Mouse (Mus musculus) megakaryocyte-erythroid progenitor cell, adult 5-6 weeks (primary cell): ENCODE data around the gene Zdhhc18. TPM values are rescaled to one million over a fixed set of nuclear protein-coding genes. Genes with fewer than 3 reads are reported as not detected.
"Not testable (repeated sequence)": the region's sequence is repeated elsewhere in the genome, so short reads cannot be mapped to it uniquely, and the experiment has no call there.

Experiments
- ATAC-seq: replicated peaks from 2 replicates; pipeline ENCODE4 v1.8.0; 2016; ENCODE audit warnings: mild to moderate bottlenecking, inconsistent platforms; ENCODE audit not compliant: severe bottlenecking, poor library complexity, low FRiP score, low TSS enrichment
- total RNA-seq, 2 experiments: library from RNA; stranded (forward) in 1 of 2; stranded (reverse) in 1 of 2; fragments of 200-1000, 215-1000 nt in 1 of 2; fragments of >200 nt in 1 of 2; fragmentation: Nextera tagmentation in 1 of 2; gene quantifications; 2 replicates each; pipeline ENCODE4 v1.2.3; 2014 to 2017

Zdhhc18 gene
- total RNA-seq, 2 experiments from 2014 or later, result 8.1 to 24.1 TPM

DNA sequence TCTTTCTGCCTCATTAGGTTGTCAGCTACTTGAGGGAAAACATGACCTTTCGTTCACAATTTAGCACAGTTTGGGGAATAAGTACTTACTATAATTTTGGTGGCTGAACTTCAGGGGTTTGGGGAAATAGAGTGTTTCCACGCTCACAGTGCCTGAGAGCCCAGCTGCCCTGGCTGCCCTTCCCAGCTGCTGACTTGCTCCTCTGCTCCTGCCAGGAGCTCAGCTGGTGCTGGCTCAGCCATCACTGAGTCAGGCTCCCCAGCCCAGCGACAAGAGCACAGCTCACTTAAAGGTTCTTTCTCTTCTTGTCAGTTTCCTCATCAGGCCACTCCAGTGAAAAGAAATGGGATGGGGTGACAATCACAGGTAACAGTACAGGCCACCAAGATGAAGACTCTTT lies 18.6 kb upstream of the Zdhhc18 start:
- no peak for ATAC-seq

DNA sequence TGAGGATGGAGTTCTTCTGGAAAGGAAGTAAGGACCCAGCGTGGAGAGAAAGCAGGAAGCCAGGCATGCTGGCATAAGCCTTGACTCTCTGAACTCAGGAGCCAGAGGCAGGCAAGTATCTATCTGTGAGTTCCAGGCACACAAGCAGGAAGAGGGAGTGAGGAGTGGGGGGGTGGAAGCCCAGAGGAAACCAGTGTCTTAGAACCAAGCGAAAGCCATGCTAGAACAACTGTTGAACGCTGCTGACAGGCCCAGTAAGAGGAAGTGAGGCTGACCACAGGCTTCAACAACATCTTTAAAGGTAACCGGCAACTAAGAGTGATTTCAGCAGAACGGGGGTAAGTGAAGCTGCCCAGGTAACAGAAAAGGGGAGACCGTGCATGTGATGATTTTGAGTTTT lies 16.2 kb upstream of the Zdhhc18 start:
- no peak for ATAC-seq

DNA sequence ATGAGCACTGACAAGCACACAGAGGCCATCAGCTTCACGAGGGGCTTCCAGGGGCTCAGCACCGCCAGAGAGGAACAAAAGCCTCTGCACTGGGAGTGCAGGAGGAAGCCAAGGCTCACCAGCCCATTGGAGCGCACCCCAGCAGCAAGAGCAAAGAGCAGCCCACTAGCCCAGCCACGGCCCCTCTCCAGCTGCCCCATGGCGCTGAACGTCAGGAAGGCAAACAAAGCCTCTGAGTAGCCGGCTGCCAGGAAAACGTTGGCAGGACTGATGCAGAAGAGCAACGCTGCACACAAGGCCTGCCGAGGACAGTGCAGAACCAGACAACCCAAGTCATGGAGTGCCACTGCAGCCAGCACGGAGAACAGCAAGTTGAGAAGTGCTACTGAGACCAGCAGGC lies 15.2 kb upstream of the Zdhhc18 start:
- ATAC-seq, result no peak

DNA sequence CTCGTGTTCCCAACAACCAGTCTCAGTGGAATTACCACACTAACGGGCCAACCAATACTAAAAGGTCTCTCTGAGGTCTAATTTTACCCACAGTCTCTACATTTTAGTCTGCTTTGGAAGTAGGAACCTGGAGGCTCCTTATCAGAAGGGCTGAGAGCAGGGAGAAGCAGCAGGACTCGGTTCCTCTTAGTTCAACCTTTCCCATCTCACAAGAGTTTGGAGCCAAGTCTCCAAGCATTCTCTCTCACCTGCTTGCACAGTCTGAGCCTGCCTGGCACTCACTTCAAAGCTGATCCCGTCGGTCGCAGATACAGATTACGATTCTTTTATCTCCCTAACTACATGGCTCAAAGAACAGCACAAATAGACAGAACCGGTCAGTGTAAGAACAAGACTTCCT lies 13.0 kb upstream of the Zdhhc18 start:
- no peak for ATAC-seq

DNA sequence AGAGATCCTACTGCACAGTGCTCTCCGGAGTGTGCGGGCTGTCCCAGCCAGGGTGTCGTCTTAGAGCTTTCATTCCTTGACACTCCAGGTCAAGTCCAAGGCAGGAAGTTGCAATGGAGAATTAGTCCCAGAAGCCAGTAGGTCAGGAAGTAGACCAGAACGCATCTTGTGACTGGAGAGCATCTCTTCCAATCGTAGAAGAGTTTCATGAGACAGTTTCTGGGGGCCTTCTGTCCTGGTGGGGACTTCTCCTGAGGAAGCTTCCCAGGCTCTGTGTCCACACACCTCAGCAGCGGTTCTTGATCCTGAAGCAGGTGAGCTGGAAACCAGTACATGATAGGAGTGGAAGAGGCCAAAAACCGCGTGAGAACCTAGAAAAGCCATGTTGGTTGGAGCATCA lies 12.5 kb upstream of the Zdhhc18 start:
- ATAC-seq, result no peak

DNA sequence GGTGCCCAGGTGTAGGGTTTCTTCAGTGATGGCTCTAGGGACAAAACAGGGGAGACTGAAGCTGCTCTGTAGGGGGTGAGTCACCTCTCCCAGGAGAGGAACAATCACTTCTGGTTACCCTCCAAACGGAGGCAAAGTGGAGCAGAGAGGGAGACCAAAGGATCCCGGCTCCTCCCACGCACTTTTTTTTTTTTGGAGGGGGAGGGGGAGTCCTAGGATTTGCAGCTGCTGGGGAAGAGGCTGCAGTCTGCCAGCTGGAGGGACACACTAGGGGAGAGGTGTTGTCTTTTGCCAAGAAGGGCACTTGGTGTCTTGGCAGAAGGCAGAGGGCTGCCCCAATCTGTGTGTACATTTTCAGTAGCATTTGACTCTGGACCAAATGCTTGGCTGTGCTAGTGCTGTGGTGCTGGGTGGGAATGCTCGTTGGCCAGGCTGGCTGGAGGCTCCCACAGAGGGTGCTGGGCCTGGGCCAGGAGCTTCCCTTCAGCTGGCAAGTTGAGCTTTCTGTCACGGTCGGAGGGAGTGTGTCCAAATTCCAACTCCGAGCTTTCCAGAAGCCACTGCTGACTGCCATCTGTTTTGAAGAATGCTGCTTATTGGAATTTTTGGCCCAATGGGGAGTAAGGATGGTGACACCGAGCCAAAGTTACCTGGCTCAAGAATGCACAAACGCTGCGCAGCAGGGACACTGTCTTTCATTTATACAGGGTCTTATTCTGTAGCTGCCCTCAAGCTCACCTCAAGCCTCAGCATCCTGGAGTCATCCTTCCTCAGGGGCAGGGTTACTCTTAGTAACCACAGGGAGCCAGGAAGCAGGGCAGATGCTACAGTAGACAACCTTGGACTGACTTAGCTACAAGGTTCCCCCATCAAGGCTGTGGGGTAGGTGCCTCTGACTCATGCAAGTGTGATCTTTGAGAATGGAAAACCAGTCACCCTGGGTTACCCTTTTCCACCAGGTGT lies 10.5 kb upstream of the Zdhhc18 start:
- ATAC-seq, result peak; percentile 47; the same call in 1 of the 2 replicates

DNA sequence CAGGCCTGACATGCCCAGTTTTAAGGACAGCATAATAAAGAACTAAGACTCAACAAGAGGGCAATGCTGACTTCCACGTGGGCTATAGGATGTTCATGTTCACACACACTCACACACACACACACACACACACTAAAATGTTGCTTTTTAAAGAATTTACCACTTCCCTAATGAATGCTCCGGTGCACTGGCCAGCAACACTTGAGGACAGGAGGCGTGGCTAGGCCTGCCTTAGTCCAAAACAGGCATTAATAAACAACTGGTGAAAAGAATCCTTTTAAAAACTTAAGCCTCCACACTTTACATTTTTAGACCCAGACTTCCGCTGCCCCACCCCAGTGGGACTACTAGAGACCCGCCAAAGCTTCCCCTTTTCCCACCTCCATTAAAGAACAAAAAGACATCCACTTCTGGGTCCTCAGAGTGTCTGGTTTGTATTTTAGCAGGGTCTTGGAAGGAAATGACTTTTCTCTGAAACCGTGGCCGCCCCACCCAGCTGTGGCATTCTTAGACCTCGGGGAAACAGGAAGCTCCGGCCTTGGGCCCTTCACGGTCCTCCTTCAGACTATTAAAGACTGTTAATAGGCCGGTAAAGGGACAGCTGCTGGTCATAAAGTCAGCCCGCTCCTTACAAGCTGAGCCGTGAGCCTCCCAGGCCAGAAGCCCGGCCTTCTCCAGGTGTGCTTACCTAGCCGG lies 9.7 kb upstream of the Zdhhc18 start:
- no peak for ATAC-seq

DNA sequence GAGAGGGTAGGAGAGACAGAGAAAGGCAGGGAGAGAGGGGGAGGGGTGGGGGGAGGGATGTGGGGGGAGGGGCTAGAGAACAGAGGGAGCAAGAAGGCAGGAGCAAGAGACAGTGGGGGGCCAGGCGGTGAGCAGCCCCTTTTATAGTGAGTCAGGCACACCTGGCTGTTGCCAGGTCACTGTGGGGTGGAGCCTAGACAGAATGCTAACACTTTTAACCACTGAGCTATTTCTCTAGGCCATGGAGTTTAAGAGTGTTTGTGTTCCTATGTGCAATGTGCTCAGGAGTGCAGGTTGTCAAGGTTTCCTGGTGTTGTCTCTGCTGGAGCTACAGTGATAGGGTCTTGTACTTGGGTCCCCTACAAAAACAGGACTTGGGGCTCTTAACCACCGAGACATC lies 8.8 kb upstream of the Zdhhc18 start:
- no peak for ATAC-seq

DNA sequence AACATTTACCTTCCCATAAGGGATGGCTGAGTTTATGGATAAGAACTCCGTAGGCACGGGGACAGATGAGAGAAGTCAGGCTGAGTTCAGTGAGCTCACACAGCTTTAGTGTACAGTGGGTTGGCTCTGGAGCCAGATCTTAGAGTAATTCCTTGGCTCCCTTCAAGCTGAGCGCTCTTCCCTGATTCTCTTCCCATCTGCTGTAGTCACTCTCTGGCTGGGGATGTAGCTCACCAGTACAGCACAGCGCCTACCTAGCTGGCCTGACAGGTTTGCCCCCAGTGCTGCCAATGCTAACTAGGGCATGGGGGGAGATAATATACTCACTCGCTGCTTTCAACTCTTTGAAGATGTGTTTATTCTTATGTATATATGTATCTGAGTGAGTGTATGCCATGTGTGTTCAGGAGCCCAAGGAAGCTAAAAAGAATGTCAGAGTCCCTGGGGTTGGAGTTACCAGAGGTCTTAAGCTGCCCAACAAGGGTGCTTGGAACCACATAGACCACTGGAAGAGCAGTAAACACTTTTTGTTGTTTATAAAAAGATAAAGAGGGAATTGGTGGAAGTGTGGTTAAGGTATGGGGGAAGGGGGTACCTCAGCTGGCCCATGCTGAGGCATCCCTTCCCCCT lies 8.0 kb upstream of the Zdhhc18 start:
- ATAC-seq, result no peak

DNA sequence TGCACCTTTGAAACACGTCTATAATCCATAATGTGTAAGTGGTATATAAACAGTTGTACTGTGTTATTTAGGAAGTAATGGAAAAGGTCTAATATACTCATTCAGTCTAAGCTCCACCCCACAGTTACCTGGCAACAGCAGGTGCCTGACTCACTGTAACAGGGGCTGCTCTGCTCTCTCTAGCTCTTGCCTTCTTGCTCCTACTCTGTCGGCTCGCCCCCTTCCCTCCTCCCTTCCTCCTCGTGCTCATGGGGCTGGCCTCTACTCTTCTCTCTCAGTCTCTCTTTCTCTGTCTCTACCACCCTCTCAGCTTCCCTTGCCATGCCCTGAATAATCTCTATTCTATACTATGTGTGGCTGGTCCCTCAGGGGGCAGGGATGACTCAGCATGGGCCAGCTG lies 7.0 kb upstream of the Zdhhc18 start:
- no peak for ATAC-seq

DNA sequence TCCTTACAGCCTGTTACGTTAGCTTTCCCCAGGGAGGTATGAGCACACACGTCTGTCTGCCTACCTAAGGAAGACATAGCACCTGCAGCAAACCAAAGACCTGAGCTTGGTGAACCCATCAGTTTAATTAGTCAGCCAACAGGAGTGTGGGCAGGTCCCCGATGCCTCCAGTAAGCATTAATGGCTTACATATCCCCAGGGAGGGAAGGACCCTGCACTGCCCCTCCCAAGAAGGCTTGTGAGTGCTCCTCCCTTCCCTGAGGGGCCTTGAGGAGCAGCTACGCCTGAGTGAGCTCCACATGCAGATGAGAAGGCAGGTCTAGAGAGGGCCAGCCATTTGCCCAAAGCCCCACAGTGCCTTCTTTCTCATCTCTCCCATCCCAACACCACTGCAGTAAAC lies 6.3 kb upstream of the Zdhhc18 start:
- ATAC-seq, result no peak

DNA sequence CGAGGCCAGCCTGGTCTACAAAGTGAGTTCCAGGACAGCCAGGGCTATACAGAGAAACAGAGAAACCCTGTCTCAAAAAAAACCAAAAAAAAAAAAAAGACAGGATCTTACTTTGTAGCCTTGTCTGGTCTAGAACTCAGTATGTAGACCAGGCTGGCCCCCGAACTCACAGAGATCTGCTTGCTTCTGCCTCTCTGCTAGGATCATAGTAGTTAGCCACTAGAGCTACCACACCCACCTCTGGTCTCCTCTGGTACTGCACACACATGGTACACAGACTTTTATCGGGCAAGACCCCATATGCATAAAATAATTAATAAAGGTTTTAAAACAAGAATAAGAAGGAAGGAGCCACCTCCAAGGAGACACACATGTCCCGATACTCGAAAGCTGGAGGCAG lies 4.1 kb upstream of the Zdhhc18 start:
- not testable (repeated sequence) for ATAC-seq

DNA sequence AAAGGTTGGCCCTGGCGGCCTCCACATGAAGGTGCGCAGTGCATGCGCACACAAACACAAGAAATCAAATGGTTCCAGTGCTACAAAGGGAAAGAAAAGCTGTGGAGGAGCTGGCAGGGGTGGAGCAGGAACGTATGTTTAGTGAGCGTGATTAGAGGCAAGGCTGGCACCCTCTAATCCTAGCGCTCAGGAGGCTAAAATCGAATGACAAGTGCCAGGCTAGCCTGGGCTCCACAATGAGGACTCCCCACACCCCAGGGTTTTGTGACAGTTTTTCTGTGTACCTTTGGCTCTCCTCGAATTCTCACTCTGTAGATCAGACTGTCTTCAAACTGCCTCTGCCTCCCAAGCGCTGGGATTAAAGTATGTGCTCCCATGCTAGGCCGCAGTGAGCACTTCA lies 2.8 kb upstream of the Zdhhc18 start:
- ATAC-seq, result no peak

DNA sequence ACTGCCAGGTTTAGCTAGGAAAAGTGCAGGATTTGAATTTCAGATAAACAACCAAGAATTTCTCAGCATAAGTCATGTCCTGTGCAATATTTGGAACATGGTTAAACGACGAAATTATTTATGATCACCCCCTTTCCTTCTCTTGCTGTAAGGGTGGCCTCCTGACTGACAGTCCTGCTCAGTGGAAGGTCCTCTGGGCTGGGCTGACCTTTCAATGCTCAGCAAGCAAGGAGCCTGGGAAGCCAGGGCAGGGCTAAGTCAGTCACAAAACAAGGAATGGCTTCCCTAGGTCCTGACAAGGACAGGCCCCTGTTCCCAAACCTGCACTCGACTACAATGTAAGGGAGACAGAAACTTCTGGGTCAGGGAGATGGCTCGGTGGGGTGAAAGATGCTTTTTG lies 2.0 kb upstream of the Zdhhc18 start:
- no peak for ATAC-seq

DNA sequence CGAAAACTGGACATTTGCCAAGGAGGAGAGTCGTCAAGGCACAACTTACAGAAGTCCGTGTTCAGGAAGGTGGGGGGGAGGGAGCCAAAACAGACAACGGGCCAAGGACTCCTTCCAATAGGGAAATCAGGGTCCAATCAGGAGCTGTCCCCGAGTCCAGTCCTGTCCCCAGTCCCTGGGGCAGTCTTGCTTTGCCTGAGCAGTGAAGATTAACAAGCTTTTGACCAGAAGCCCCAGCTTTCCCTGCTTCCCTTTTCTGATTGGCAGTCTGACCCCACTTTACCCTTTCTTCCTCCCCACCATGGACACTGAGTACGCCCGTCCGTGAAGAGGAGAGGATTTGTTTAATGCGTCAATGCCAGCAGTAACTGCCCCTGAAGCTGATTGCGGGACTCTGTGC lies 1.5 kb upstream of the Zdhhc18 start:
- no peak for ATAC-seq

DNA sequence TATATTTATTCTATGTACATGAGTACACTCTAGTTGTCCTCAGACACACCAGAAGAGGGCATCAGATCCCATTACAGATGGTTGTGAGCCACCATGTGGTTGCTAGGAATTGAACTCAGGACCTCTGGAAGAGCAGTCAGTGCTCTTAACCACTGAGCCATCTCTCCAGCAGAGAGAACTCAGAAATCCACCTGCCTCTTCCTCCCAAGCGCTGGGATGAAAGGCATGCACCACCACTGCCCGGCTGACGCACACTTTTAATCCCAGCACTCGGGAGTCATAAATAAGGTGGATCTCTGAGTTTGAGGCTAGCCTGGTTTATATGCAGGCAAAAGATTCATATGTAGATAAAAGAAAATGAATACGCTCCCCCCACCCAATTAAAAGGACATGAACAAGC lies 490 bp downstream of the Zdhhc18 start:
- not testable (repeated sequence) for ATAC-seq

DNA sequence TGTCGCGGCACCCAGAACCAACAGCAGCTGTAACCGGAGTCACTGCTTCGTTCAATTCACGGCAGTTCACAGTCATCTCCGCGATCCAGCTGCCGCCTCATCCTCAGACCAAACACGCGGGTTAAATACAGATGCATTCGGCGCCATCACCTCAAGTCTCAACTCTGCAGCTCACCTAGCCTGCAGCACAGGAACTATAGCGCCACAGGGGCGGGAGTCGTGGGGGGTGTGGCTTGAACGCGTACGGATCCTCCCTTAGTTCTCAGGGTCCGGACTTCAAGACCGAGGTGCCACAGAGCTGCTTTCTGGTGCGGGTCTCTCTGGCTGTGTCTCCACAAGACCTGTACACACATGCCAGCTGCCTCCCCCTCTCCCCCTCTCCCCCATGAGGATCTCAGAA lies 4.3 kb downstream of the Zdhhc18 start:
- no peak for ATAC-seq

DNA sequence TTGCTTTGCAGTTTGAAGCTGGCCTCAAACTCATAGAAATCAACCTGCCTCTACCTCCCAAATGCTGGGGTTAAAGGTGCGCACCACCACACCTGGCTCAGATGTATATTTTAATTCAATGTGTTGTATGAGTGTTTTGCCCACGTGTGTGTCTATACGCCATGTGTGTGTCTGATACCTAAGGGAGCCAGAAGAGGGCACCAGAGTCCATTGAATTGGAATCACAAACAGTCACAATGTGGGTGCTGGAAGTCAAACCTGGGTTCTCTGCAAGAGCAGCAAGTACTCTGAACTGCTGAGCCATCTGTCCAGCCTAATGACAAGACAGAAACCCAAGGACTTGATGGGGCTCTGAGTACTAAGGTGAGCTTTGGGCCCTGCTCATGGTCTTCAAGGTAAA lies 4.8 kb downstream of the Zdhhc18 start:
- no peak for ATAC-seq

DNA sequence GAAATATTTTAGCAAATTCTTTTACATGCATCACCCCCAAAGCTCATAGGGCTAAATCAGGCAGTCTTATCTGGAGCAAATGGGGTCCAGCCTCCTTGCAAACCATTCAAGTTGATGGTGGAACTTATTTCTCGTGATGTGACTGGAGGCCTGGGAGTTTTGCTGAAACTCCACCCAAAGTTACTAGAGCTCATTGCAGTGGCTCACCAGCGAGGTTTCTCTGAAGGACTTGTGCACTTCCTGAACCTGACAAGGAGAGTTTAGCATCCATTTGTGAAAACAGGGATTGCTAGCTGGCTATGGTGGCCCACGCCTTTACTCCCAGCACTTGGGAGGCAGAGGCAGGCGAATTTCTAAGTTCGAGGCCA lies 15.9 kb downstream of the Zdhhc18 start:
- no peak for ATAC-seq

DNA sequence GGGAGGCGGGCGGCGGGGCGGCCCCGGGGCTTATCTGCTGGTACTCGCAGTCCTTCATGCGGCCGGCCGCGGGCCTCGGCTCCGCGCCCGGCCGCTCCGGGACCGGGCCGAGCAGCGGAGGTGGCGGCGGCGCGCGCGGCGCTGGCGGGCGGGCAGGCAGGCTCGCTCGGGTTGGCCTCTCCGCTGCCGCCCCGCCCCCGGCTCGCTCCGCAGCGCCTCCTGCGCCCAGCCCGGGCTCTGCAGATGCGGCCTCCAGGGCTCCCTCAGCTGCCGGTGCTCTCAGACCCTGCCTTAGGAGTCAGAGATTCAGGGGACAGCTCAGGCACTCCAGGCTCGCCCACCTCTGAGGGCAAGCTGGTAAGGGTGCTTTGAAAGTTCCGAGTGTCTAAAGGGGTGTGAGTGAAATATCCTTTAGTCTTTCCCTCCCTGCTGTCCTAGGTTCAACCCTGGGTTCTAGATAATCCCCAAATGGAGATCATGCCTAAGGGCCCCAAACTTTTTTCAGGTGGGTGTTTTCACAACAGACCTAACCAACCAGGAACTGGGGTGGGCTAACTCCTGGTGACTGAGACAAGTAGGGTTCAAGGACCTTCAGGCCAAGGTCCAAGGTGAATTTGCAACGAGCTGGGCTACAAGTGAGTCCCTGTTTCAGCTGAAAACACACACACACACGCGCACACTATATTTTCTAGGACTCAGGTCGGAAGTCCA lies 16.5 kb downstream of the Zdhhc18 start:
- ATAC-seq, result peak; percentile 90
